ENCODE assay signal across 13 mouse cellular contexts in the genomic region with DNA sequence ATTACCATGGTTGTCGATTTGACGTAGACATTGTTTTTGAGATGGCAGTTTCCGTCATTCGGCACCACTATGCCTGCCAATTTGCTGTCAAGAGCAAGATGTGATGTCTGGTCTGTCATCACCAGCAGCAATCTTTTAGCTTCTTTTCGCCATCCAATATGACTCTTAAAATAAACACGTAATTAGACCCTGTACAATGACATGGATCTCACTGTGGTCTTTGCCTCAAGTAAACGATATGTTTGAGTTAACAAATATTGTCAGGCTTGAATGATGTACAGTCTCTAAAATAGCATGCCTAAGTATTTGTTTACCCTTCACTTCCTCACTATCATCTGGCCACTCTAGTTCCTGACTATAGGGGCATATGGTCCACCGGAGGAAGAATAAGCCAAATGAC.
"Had no signal": no experiment of that assay in that cellular context is flagged by ENCODE, and none has a peak within 500 bp of the region (broad histone marks: within the 10 kb centered on the region; RNA-seq: fewer than 3 reads in every experiment).

No protein-coding gene starts in this region.

- H3K36me3 ChIP-seq: liver, embryonic 12.5 days had no signal

- DNase-seq: kidney, adult 8-10 months; kidney, postnatal 36 days; layer of hippocampus, adult 9-11 months; layer of hippocampus, postnatal 36 days; thymus, adult 18-20 months; thymus, postnatal 14 days had no signal

- H3K27ac ChIP-seq: kidney, postnatal 0 days; limb, embryonic 15.5 days; liver, embryonic 12.5 days; midbrain, embryonic 12.5 days; neural tube, embryonic 13.5 days had no signal

- H3K4me1 ChIP-seq: liver, embryonic 12.5 days; midbrain, embryonic 12.5 days; neural tube, embryonic 13.5 days had no signal

- ATAC-seq: intestine, postnatal 0 days; liver, embryonic 12.5 days; midbrain, embryonic 16.5 days had no signal

- H3K4me2 ChIP-seq: limb, embryonic 15.5 days; liver, embryonic 12.5 days; midbrain, embryonic 12.5 days; neural tube, embryonic 13.5 days had no signal

- H3K9ac ChIP-seq: limb, embryonic 15.5 days; liver, embryonic 12.5 days; midbrain, embryonic 12.5 days; neural tube, embryonic 13.5 days had no signal

- H3K9me3 ChIP-seq: limb, embryonic 15.5 days; liver, embryonic 12.5 days; midbrain, embryonic 12.5 days; neural tube, embryonic 13.5 days had no signal

- H3K4me3 ChIP-seq: limb, embryonic 15.5 days; liver, embryonic 12.5 days; midbrain, embryonic 12.5 days; neural tube, embryonic 13.5 days had no signal

- H3K27me3 ChIP-seq: limb, embryonic 15.5 days; liver, embryonic 12.5 days; midbrain, embryonic 12.5 days; neural tube, embryonic 13.5 days had no signal
